Mouse (Mus musculus): ENCODE results near the gene Hoxa11.

GRCm38 (mm10) chr6:52203371-52204049 is 42.1 kb downstream of the Hoxa11 start:
- no peak for TF ChIP-seq GATA1 (IDR thresholded peaks at IDR 0.05; ENCODE audit: low read length)
- no peak for TF ChIP-seq TAL1 (IDR thresholded peaks at IDR 0.05; ENCODE audit: low read length)
